Mouse (Mus musculus) kidney, adult 2 months (tissue): ENCODE measurements around the gene Ano3.

Experiments used
- CTCF ChIP-seq: fragments of 200-500 bp; conservative IDR thresholded peaks from 2 replicates; pipeline ENCODE4 v1.5.1; 2011; ENCODE audit warnings: low read depth, mild to moderate bottlenecking, control low read depth, low read length, moderate library complexity, mixed read lengths; ENCODE audit not compliant: insufficient read depth, insufficient read length
- POLR2A ChIP-seq: fragments of 200-500 bp; IDR thresholded peaks from one replicate; pipeline ENCODE4 v1.6.1; 2011; ENCODE audit warnings: low read depth, low read length, control low read depth

- TF ChIP-seq CTCF (no peak), POLR2A (no peak)
Measured at GRCm38 (mm10) chr2:110787396-110787795, 163.3 kb downstream of the Ano3 start.
